Mouse (Mus musculus) kidney, embryonic 15.5 days (tissue): ENCODE measurements at regions not wholly inside any gene's neighbourhood (a gene's known extent, or its start where the extent isn't known, plus 50 kb on each side); places are given as distances from the start of the nearest gene placed in this dataset.

Source experiments
- ATAC-seq: fragments of 200-750 bp; cut with Nextera tagmentation; replicated peaks from 2 replicates; pipeline ENCODE4 v1.8.0; 2017; ENCODE audit warnings: moderate TSS enrichment; ENCODE audit not compliant: low FRiP score
- H3K27ac ChIP-seq: fragments of 300-500 bp; sonication (generic); 2 replicates; pipeline ENCODE4 v1.5.1; 2015; ENCODE audit warnings: mild to moderate bottlenecking, inconsistent platforms
- H3K27me3 ChIP-seq: fragments of 300-500 bp; sonication (generic); 2 replicates; pipeline ENCODE4 v1.6.1; 2015; ENCODE audit warnings: inconsistent platforms
- H3K36me3 ChIP-seq: fragments of 300-500 bp; sonication (generic); 2 replicates; pipeline ENCODE4 v1.6.1; 2015; ENCODE audit warnings: inconsistent platforms
- H3K4me1 ChIP-seq: fragments of 300-500 bp; sonication (generic); 2 replicates; pipeline ENCODE4 v1.6.1; 2015; ENCODE audit warnings: inconsistent platforms
- H3K4me2 ChIP-seq: fragments of 300-500 bp; sonication (generic); 2 replicates; pipeline ENCODE4 v1.6.1; 2015; ENCODE audit warnings: moderate library complexity, mild to moderate bottlenecking, inconsistent platforms
- H3K4me3 ChIP-seq: fragments of 300-500 bp; sonication (generic); replicated peaks from 2 replicates; pipeline ENCODE4 v1.5.1; 2015; ENCODE audit warnings: mild to moderate bottlenecking, inconsistent platforms
- H3K9ac ChIP-seq: fragments of 300-500 bp; sonication (generic); 2 replicates; pipeline ENCODE4 v1.6.1; 2015; ENCODE audit warnings: mild to moderate bottlenecking, inconsistent platforms
- H3K9me3 ChIP-seq: fragments of 300-500 bp; sonication (generic); replicated peaks from 2 replicates; pipeline ENCODE4 v1.6.1; 2016; ENCODE audit warnings: inconsistent platforms
- WGBS: fragments of 180-500 bp; shearing (Covaris S2); methylation state at CpG from one replicate; pipeline ENCODE4 v1.1.7; 2015; ENCODE audit warnings: mixed read lengths; 5-methylcytosine and 5-hydroxymethylcytosine counted together

GRCm38 (mm10) chr14:120136736-120137135, 94.5 kb upstream of the Oxgr1 start:
- Histone ChIP-seq H3K9me3 (no peaks in the 10 kb centered on the region), H3K27me3 (no peaks in the 10 kb centered on the region), H3K4me1 (peaks cover 9% of the 10 kb centered on the region; the same call in 1 of the 2 replicates), H3K36me3 (no peaks in the 10 kb centered on the region), H3K9ac (no peak overlapping the region), H3K27ac (no peak overlapping the region), H3K4me3 (no peak overlapping the region), H3K4me2 (no peak overlapping the region)
- ATAC-seq, result no peak
- WGBS, result 90% methylated on average over 8 of the region's 8 CpGs

GRCm38 (mm10) chr14:120137680-120138136, 95.5 kb upstream of the Oxgr1 start:
- no peak overlapping the region for H3K9ac ChIP-seq

GRCm38 (mm10) chr14:120138546-120138945, 96.3 kb upstream of the Oxgr1 start:
- Histone ChIP-seq H3K9me3 (no peaks in the 10 kb centered on the region), H3K27me3 (no peaks in the 10 kb centered on the region), H3K4me1 (peaks cover 9% of the 10 kb centered on the region; the same call in 1 of the 2 replicates), H3K27ac (no peak overlapping the region), H3K36me3 (no peaks in the 10 kb centered on the region), H3K9ac (no peak overlapping the region), H3K4me2 (no peak overlapping the region), H3K4me3 (no peak overlapping the region)
- WGBS, result 62% methylated on average over 5 of the region's 5 CpGs
- ATAC-seq, result no peak

More at GRCm38 (mm10) chr14:120137680-120138136, 95.5 kb upstream of the Oxgr1 start:
- peaks cover 9% of the 10 kb centered on the region; the same call in 1 of the 2 replicates for H3K4me1 ChIP-seq
- peak overlapping the region; percentile 34 for H3K4me3 ChIP-seq
- no peaks in the 10 kb centered on the region for H3K9me3 ChIP-seq
- ATAC-seq, result peak; percentile 92
- under 1% methylated on average over 21 of the region's 21 CpGs for WGBS
- no peaks in the 10 kb centered on the region for H3K27me3 ChIP-seq
- H3K36me3 ChIP-seq, result no peaks in the 10 kb centered on the region
- H3K4me2 ChIP-seq, result peak overlapping the region; percentile 54
- peak overlapping the region; percentile 83 for H3K27ac ChIP-seq

GRCm38 (mm10) chr14:120139256-120139655, 97.0 kb upstream of the Oxgr1 start:
- ATAC-seq, result no peak
- 94% methylated on average over 14 of the region's 14 CpGs for WGBS
- Histone ChIP-seq H3K9me3 (no peaks in the 10 kb centered on the region), H3K4me1 (peaks cover 9% of the 10 kb centered on the region; the same call in 1 of the 2 replicates), H3K4me2 (no peak overlapping the region), H3K9ac (no peak overlapping the region), H3K27me3 (no peaks in the 10 kb centered on the region), H3K36me3 (no peaks in the 10 kb centered on the region), H3K27ac (0 out of 2 replicates have a peak overlapping the region, but pooled peaks have one; percentile 9), H3K4me3 (no peak overlapping the region)

GRCm38 (mm10) chr14:120139671-120140071, 97.4 kb upstream of the Oxgr1 start:
- no peak for ATAC-seq
- Histone ChIP-seq H3K27me3 (no peaks in the 10 kb centered on the region), H3K9me3 (no peaks in the 10 kb centered on the region), H3K27ac (0 out of 2 replicates have a peak overlapping the region, but pooled peaks have one; percentile 9), H3K36me3 (no peaks in the 10 kb centered on the region), H3K4me1 (peaks cover 9% of the 10 kb centered on the region; the same call in 1 of the 2 replicates), H3K9ac (no peak overlapping the region), H3K4me2 (no peak overlapping the region), H3K4me3 (no peak overlapping the region)
- WGBS, result 67% methylated on average over 16 of the region's 16 CpGs

- H3K36me3 ChIP-seq, result no peaks in the 10 kb centered on the region
- peaks cover 9% of the 10 kb centered on the region; the same call in 1 of the 2 replicates for H3K4me1 ChIP-seq
- no peak overlapping the region for H3K4me3 ChIP-seq
- H3K27ac ChIP-seq, result no peak overlapping the region
- H3K9me3 ChIP-seq, result no peaks in the 10 kb centered on the region
- no peak overlapping the region for H3K4me2 ChIP-seq
- H3K27me3 ChIP-seq, result no peaks in the 10 kb centered on the region
- no peak for ATAC-seq
- 93% methylated on average over 8 of the region's 8 CpGs for WGBS
- no peak overlapping the region for H3K9ac ChIP-seq
Measured at GRCm38 (mm10) chr14:120140211-120140610, 98.0 kb upstream of the Oxgr1 start.

- no peak overlapping the region for H3K4me3 ChIP-seq
- no peaks in the 10 kb centered on the region for H3K9me3 ChIP-seq
- ATAC-seq, result no peak
- no peak overlapping the region for H3K27ac ChIP-seq
- H3K9ac ChIP-seq, result no peak overlapping the region
- no peaks in the 10 kb centered on the region for H3K36me3 ChIP-seq
- no peak overlapping the region for H3K4me2 ChIP-seq
- peaks cover 9% of the 10 kb centered on the region; the same call in 1 of the 2 replicates for H3K4me1 ChIP-seq
- 81% methylated on average over 14 of the region's 14 CpGs for WGBS
- no peaks in the 10 kb centered on the region for H3K27me3 ChIP-seq
Measured at GRCm38 (mm10) chr14:120140791-120141747, 98.8 kb upstream of the Oxgr1 start.

GRCm38 (mm10) chr14:120142281-120142680, 100.0 kb upstream of the Oxgr1 start:
- H3K4me3 ChIP-seq, result no peak overlapping the region
- no peak overlapping the region for H3K27ac ChIP-seq
- H3K27me3 ChIP-seq, result no peaks in the 10 kb centered on the region
- no peak overlapping the region for H3K4me2 ChIP-seq
- WGBS, result 69% methylated on average over 4 of the region's 4 CpGs
- no peaks in the 10 kb centered on the region for H3K9me3 ChIP-seq
- H3K4me1 ChIP-seq, result peaks cover 8% of the 10 kb centered on the region; the same call in 1 of the 2 replicates
- no peak for ATAC-seq
- no peak overlapping the region for H3K9ac ChIP-seq
- no peaks in the 10 kb centered on the region for H3K36me3 ChIP-seq

- no peaks in the 10 kb centered on the region for H3K9me3 ChIP-seq
- H3K4me3 ChIP-seq, result no peak overlapping the region
- no peaks in the 10 kb centered on the region for H3K36me3 ChIP-seq
- no peaks in the 10 kb centered on the region for H3K4me1 ChIP-seq
- 89% methylated on average over 6 of the region's 6 CpGs for WGBS
- no peak for ATAC-seq
- no peak overlapping the region for H3K27ac ChIP-seq
- no peak overlapping the region for H3K4me2 ChIP-seq
- no peak overlapping the region for H3K9ac ChIP-seq
- H3K27me3 ChIP-seq, result no peaks in the 10 kb centered on the region
Measured at GRCm38 (mm10) chr14:120144451-120144850, 102.2 kb upstream of the Oxgr1 start.

- Histone ChIP-seq H3K4me3 (no peak overlapping the region), H3K4me2 (no peak overlapping the region), H3K4me1 (peaks cover 9% of the 10 kb centered on the region), H3K9ac (no peak overlapping the region), H3K27ac (no peak overlapping the region), H3K9me3 (no peaks in the 10 kb centered on the region), H3K27me3 (no peaks in the 10 kb centered on the region), H3K36me3 (no peaks in the 10 kb centered on the region)
- 62% methylated on average over 11 of the region's 11 CpGs for WGBS
- no peak for ATAC-seq
Measured at GRCm38 (mm10) chr14:120146312-120146711, 104.1 kb upstream of the Oxgr1 start.

- Histone ChIP-seq H3K4me3 (no peak overlapping the region), H3K27me3 (no peaks in the 10 kb centered on the region), H3K4me2 (no peak overlapping the region), H3K27ac (no peak overlapping the region), H3K36me3 (no peaks in the 10 kb centered on the region), H3K9ac (no peak overlapping the region), H3K9me3 (no peaks in the 10 kb centered on the region), H3K4me1 (peaks cover 9% of the 10 kb centered on the region)
- WGBS, result 79% methylated on average over 8 of the region's 8 CpGs
- no peak for ATAC-seq
Measured at GRCm38 (mm10) chr14:120146908-120147770, 104.9 kb upstream of the Oxgr1 start.
